Mouse (Mus musculus): ENCODE results near the gene Lrrfip2.

Gene Lrrfip2

GRCm38 (mm10) chr9:111117794-111118251, 431 bp downstream of the Lrrfip2 start:
- in situ Hi-C loops (cut with MseI, MboI): no loop called here

GRCm38 (mm10) chr9:111118252-111118890, 979 bp downstream of the Lrrfip2 start:
- in situ Hi-C loops (cut with MseI, MboI): no loop called here

- in situ Hi-C loops (cut with MseI, MboI): no loop called here
Measured at GRCm38 (mm10) chr9:111118891-111119441, 1.6 kb downstream of the Lrrfip2 start.

GRCm38 (mm10) chr9:111122446-111122845, 5.1 kb downstream of the Lrrfip2 start:
- in situ Hi-C loops (cut with MseI, MboI): no loop called here

DNA sequence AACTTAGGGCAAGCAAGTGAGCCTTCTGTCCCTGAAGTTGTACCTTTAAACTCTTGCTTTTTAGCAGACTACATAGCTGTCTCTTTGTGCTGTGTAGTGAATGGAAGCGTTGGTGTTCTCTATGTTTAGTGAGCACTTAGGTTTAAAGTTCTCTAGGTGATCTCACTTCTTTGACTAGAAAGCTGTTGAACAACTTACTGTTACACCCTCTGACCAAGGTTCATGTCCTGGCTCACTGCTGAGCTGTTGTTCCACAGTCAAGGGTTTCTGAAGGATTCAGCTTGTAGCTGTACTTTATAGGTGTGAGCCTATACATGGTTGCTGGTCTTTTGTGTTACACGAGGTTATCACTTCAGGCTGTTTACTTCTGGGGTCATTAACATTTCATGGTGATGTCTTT, 5.9 kb downstream of the Lrrfip2 start:
- in situ Hi-C loops (cut with MseI, MboI): no loop called here

DNA sequence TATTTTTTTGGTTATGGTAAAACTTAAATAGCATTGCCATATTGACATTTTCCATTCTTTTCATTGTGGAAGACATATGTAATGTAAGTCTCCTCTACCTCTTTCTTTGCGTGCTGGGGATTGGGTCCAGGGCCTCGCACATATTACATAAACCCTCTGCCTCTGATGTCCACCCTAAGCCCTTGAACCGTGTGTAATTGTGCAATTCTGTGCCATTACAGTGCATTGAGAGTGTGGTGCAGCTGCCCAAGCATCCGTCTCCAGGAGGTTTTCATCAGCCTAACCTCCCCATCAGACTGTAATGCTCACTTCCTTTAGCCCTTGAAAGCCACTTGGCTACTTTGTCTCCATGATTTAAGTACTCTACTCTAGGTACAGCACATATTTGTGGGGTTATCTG, 7.0 kb downstream of the Lrrfip2 start:
- in situ Hi-C loops (cut with MseI, MboI): no loop called here

DNA sequence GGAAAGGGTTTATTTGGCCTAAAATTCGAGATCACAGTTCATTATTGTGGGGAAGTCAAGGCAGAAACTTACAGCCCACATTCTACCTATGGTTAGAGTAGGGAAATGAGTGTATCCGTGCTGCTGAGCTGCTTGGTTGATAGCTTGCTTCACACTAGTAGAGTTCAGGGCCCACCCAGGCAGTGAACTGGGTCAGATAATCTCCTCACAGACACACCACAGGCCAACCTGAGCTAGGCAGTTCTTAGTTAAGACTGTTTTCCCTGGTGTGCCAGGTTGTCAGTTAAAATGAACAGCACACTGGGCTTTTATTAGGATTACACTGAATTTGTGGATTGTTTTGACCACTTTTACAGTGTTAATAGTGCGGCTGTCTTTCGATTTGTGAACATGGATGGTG, 9.3 kb downstream of the Lrrfip2 start:
- in situ Hi-C loops (cut with MseI, MboI): no loop called here

GRCm38 (mm10) chr9:111127749-111128148, 10.4 kb downstream of the Lrrfip2 start:
- in situ Hi-C loops (cut with MseI, MboI): no loop called here

DNA sequence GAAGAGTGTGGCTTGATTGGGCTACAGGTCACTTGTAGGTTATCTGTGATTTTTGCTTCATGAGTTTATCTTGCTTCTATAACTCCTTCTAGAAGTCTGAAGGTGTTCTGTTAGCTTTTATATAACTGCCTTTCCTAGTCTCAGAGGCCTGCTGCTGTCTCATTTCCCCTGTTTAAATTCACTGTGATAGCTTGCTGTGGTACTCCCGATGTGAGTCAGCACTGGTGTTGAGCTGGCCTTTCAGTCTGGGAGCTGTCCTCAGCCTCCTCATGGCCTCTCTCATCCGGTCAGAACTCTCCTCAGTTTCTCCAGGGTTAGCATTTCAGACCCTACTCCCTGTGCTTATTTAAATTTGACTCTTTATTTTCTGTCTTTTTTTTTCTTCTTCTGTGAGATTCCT, 12.7 kb downstream of the Lrrfip2 start:
- in situ Hi-C loops (cut with MseI, MboI): no loop called here

- in situ Hi-C loops (cut with MseI, MboI): no loop called here
Measured at GRCm38 (mm10) chr9:111138161-111138560, 20.8 kb downstream of the Lrrfip2 start.

DNA sequence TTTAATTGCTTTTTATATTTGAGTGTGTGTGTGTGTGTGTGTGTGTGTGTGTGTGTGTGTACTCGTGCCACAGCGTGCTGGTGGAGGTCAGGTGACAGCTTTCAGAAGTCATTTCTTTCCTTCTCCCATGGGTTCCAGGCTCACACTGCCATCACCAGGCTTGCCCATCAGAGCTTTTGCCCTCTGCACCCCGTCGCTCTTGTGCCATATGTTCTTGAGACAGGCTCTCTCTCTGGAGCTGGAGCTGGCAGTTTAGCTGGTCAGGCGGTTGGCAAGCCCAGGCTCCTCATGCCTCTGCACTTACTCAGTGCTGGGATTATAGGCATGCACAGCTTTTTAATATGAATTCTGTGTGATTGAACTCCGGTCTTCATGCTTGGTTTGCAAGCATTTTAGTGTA, 25.3 kb downstream of the Lrrfip2 start:
- in situ Hi-C loops (cut with MseI, MboI): no loop called here

DNA sequence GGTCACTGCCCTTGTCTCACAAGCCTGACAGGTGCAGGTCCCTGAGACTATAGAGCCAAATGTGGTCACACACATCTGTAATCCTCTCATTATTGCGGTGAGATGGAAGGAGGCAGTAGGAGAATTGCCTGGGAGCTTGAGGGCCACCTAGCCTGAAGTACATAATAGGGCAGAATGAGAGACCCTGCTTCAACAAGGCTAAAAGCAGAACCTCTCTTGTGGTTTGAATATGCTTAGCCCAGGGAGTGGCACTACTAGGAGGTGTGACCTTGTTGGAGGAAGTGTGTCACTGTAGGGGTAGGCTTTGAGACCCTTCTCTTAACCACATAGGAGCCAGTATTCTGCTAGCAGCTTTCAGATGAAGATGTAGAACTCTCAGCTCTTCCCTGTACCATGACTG, 26.0 kb downstream of the Lrrfip2 start:
- in situ Hi-C loops (cut with MseI, MboI): no loop called here

GRCm38 (mm10) chr9:111144711-111145110, 27.3 kb downstream of the Lrrfip2 start:
- in situ Hi-C loops (cut with MseI, MboI): no loop called here

DNA sequence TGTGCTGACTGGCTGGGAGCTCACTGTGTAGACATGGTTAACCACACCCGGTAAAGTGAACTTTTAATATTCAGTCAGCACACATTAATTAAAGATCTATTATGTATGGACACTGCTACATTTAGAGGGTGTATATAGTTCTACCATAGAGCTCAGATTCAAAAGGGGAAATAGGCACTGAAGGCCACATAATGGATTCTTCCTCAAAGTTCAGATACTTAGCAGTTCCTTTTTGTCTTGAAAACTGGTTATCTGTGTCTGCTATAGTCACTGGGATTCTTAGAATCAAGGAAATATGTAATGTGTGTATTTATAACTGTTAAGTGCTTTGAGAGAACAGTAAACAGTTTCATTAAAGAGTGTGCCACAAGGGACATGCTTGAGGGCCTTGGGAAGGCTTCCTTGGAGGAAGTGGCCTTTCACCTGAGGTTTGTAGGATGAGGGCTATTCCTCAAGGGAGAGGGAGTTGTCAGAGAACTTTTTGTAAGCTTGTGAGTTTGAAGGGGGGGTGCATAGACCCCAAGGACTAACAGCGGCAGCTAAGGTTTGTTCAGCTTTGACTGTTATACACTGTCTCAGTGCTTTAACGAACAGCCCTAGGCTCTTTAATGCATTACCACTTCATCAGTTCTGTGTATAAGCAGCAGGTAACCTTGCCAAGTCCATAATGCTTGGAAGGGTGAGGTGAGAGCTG, 28.3 kb downstream of the Lrrfip2 start:
- in situ Hi-C loops (cut with MseI, MboI): no loop called here

- in situ Hi-C loops (cut with MseI, MboI): no loop called here
Measured at GRCm38 (mm10) chr9:111146216-111146798, 28.9 kb downstream of the Lrrfip2 start.

GRCm38 (mm10) chr9:111148006-111148405, 30.6 kb downstream of the Lrrfip2 start:
- in situ Hi-C loops (cut with MseI, MboI): no loop called here

DNA sequence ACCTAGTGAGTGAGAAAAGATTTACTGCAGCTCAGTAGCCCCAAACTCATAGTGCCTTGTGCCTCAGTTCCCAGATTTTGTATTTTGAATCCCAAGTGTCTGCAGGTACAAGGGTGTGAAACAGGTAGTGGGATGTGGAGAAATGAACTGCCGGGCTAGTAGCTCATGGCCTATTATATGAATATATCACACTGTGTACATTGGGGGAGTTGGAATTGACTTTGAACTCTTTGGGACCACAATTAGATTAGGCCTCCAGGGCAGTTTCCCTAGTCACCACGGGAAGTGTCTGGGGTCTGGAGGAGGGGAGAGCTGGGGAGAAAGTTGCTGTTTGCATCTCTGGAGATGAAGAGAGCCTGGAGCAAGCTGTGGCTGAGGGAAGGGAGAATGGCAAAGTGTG, 31.0 kb downstream of the Lrrfip2 start:
- in situ Hi-C loops (cut with MseI, MboI): no loop called here

- in situ Hi-C loops (cut with MseI, MboI): no loop called here
Measured at GRCm38 (mm10) chr9:111149188-111149945, 32.0 kb downstream of the Lrrfip2 start.

DNA sequence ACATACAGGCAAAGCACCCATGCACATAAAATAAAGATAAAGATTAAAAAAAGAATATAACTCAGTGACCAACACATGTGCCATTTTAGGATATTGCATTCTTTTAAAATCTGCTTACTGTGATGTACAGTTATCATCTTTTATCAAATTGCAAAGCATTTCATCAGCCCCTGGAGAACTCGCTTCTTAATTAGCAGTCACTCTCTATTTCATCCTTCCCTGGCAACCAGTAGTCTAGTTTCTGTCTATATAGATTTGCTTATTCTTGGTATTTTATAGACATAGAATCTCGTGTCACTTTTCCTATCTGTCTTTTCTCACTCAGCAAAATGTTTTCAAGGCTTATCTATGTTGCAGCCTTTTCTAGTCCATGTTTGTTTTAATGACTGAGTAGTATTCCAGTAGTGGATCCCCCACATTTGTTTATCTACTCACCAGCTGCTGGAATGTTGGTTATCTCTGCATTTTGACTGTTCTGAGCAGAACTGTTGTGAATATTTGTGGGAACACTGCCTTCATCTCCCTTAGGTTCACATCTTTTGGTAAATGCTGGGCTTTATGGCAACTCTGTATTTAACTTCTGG, 35.0 kb downstream of the Lrrfip2 start:
- in situ Hi-C loops (cut with MseI, MboI): no loop called here

DNA sequence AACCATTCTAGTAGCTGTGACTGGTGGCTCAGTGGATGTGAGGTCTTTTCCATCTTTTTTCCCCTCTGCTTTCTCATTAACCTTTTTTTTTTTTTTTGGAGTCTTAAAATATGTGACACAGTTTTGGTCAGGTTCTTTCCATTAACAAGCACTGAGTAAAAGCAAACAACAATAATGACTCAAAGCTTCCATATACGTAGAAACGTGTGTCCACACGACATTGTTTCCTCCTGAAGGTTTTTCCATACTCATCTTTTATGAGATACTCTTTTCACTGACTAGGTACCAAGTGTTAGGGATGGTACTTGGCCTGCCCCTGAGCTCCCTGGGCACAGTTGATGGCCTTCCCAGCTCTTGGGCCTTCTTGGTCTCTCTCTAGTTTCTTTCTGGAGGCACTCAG, 35.6 kb downstream of the Lrrfip2 start:
- in situ Hi-C loops (cut with MseI, MboI): no loop called here

DNA sequence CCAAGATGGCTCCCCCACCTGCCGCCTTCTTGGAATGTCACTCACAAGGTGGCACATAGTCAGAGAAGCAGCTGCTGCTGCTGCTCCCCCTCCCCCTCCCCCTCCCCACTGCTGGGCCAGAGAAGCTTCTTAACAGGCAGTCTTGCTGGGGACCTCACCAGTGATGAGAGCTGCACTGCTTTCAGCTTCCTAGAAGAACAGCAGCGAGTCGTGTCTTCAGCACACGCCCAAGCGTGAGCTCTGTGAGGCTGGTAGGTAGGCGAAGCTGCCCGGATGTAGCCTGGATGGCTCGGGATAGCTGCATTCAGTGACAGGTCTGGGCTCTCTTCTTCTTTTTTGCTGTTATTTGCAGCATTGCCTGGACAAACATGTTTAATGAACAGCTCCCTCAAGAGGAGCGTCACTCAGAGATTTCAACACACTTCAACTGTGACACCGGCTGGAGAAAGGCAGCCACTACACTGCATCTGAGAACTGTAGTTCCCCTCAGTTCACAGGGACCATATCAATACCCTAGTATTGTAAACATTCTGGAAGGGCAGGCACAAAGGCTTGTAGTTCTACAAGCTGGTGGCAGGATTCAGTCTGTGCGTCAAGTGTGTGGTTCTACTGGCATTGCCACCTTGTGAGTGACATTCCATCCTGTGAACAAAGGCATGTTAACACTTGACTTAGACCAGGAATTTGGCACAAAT, 38.5 kb downstream of the Lrrfip2 start:
- in situ Hi-C loops (cut with MseI, MboI): no loop called here

Measured in mouse trophoblast stem cell (cell line).